Mouse (Mus musculus): ENCODE measurements around the gene Tas2r137. TPM values are rescaled to one million over a fixed set of nuclear protein-coding genes. Genes with fewer than 3 reads are reported as not detected.
A peak's percentile ranks its signal among the peaks of the same experiment; 100 is the strongest.

Gene Tas2r137
- polyA plus RNA-seq (2015; fragmentation: Nextera tagmentation; extraction: Ambion mirVana) = not detected in 2 replicates

- Histone ChIP-seq H3K4me3 (replicated peaks) (no peak within 1 kb of the TSS), H3K9me3 (replicated peaks) (no peaks in the 10 kb centered on the region), H3K4me2 (no peak within 1 kb of the TSS), H3K9ac (no peak within 1 kb of the TSS), H3K27ac (replicated peaks) (no peak within 1 kb of the TSS), H3K4me1 (replicated peaks) (no peaks in the 10 kb centered on the region), H3K36me3 (replicated peaks) (no peaks in the 10 kb centered on the region), H3K27me3 (no peaks in the 10 kb centered on the region)
- ATAC-seq (ENCODE audit: insufficient read depth) = no peak
These were observed at the start of gene Tas2r137 for GRCm38 (mm10) chr6:40490933-40491332. Gene Tas2r137, plus strand, starts transcription at chr6:40491233.

DNA sequence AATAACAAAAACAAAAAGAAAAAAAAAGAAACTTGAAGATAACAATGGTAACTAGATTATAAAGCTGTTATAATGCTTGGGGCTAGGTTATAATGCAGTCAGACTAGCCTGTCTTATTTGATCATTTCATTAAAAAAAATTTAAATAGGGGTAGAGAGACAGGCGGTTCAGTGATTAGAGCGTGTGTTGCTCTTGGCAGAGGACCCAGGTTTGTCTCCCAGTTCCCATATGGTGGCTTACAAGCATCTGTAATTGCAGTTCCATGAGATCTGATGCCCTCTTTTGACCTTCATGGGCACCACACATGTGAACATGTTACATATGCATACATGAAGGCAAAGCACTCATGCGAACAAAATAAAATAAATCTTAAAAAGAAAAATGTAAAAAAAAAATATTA lies 49.8 kb upstream of the Tas2r137 start:
- H3K4me3 ChIP-seq (replicated peaks) = no peak overlapping the region
- H3K27me3 ChIP-seq = peaks cover 51% of the 10 kb centered on the region
- WGBS (ENCODE audit: insufficient replicate concordance) = 61% methylated on average over 3 of the region's 3 CpGs
- no peaks in the 10 kb centered on the region for H3K9me3 ChIP-seq (replicated peaks)
- H3K4me1 ChIP-seq (replicated peaks) = peaks cover 1% of the 10 kb centered on the region; the same call in 1 of the 2 replicates
- H3K4me2 ChIP-seq = no peak overlapping the region
- no peak overlapping the region for H3K27ac ChIP-seq (replicated peaks)
- no peak for ATAC-seq (ENCODE audit: insufficient read depth)
- no peaks in the 10 kb centered on the region for H3K36me3 ChIP-seq (replicated peaks)
- H3K9ac ChIP-seq = no peak overlapping the region

DNA sequence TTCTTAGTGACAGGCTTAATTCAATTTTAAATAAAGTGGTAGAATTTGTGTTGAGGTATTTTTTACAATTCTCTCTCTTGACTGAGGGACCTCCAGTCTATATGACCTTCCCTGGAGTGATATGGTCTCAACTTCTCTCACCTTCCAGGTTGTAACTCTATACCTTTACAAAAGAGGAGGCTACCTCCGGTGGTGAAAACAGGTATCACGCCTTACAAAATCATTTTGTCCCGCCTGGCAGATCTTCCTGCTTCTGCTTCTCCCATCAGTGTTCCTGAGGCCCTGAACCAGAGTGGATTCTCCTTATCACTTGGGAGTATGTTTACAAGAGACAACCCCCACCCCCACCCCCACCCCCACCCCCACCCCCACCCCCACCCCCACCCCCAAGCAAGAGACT lies 49.3 kb upstream of the Tas2r137 start:
- Histone ChIP-seq H3K9me3 (replicated peaks) (no peaks in the 10 kb centered on the region), H3K9ac (no peak overlapping the region), H3K4me2 (no peak overlapping the region), H3K27me3 (peaks cover 46% of the 10 kb centered on the region), H3K4me1 (replicated peaks) (no peaks in the 10 kb centered on the region), H3K4me3 (replicated peaks) (no peak overlapping the region), H3K36me3 (replicated peaks) (no peaks in the 10 kb centered on the region), H3K27ac (replicated peaks) (no peak overlapping the region)
- WGBS (ENCODE audit: insufficient replicate concordance) = 35% methylated on average over 3 of the region's 3 CpGs
- ATAC-seq (ENCODE audit: insufficient read depth) = no peak

DNA sequence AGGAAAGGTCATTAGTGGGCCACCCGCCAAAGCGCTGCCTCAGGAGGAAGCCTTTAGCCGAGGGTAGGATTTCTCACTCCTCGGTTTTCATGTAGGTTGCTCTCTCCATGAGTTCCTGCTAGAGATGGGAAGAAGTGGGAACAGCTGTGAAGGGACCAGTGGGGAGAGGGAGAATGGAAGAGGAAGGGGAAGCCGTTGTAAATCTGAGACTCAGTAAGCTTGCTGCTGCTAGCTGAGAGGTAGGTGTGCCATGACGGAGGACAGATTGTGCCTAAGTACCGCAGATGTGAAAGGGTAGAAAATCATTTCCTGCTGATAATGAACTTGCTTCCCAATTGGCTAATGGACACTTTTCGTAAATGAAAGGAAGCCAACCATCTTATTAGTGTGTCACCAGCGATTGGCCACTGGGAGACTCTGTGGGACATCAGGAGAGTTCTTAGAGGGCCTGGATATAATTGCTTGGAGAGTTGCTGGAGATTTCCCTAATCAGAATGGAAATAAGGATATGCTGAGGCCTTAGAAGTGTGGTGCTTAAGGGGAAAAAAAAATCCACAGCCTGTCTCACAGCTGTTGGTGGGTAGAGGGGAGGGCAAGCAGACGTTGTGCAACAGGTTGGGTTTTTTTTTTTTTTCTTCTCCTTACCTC lies 47.6 kb upstream of the Tas2r137 start:
- Histone ChIP-seq H3K9me3 (replicated peaks) (no peaks in the 10 kb centered on the region), H3K4me1 (replicated peaks) (no peaks in the 10 kb centered on the region), H3K27me3 (peaks cover 34% of the 10 kb centered on the region), H3K36me3 (replicated peaks) (no peaks in the 10 kb centered on the region), H3K27ac (replicated peaks) (no peak overlapping the region), H3K9ac (no peak overlapping the region), H3K4me2 (no peak overlapping the region), H3K4me3 (replicated peaks) (no peak overlapping the region)
- ATAC-seq (ENCODE audit: insufficient read depth) = no peak
- 33% methylated on average over 10 of the region's 10 CpGs for WGBS (ENCODE audit: insufficient replicate concordance)

- Histone ChIP-seq H3K4me2 (no peak overlapping the region), H3K9ac (no peak overlapping the region), H3K27me3 (peaks cover 9% of the 10 kb centered on the region; the same call in 1 of the 2 replicates), H3K36me3 (replicated peaks) (no peaks in the 10 kb centered on the region), H3K4me3 (replicated peaks) (no peak overlapping the region), H3K9me3 (replicated peaks) (no peaks in the 10 kb centered on the region), H3K27ac (replicated peaks) (no peak overlapping the region), H3K4me1 (replicated peaks) (no peaks in the 10 kb centered on the region)
- ATAC-seq (ENCODE audit: insufficient read depth) = no peak
These were observed 42.4 kb upstream of the Tas2r137 start for GRCm38 (mm10) chr6:40448626-40449025.

- H3K27ac ChIP-seq (replicated peaks) = no peak overlapping the region
- H3K4me2 ChIP-seq = no peak overlapping the region
- ATAC-seq (ENCODE audit: insufficient read depth) = no peak
- no peaks in the 10 kb centered on the region for H3K36me3 ChIP-seq (replicated peaks)
- no peak overlapping the region for H3K9ac ChIP-seq
- 19% methylated on average over 7 of the region's 7 CpGs for WGBS (ENCODE audit: insufficient replicate concordance)
- H3K4me1 ChIP-seq (replicated peaks) = no peaks in the 10 kb centered on the region
- no peaks in the 10 kb centered on the region for H3K27me3 ChIP-seq
- no peak overlapping the region for H3K4me3 ChIP-seq (replicated peaks)
- no peaks in the 10 kb centered on the region for H3K9me3 ChIP-seq (replicated peaks)
These were observed 36.5 kb upstream of the Tas2r137 start for GRCm38 (mm10) chr6:40454436-40455041.

DNA sequence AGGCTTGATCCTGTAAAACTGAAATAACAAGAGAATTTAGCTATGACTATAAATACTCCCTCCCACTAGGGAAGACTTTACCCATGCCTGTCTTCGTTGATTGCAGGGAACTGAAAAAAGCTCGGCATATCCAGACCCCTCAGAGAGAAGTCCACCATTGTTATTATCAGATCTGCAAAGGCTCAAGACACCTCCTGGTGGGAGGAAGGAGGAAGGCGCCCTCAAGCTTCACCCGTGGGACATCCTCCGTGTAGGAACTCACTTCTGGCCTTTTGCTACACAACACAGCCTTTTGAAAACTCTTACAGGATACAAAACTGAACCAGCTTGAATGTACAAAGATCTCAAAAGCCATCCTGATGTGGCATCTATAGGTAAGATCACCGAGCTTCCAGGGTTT lies 25.3 kb upstream of the Tas2r137 start:
- H3K4me3 ChIP-seq (replicated peaks) = no peak overlapping the region
- ATAC-seq (ENCODE audit: insufficient read depth) = no peak
- H3K27me3 ChIP-seq = no peaks in the 10 kb centered on the region
- 39% methylated on average over 6 of the region's 6 CpGs for WGBS (ENCODE audit: insufficient replicate concordance)
- H3K4me2 ChIP-seq = no peak overlapping the region
- no peaks in the 10 kb centered on the region for H3K4me1 ChIP-seq (replicated peaks)
- H3K9ac ChIP-seq = no peak overlapping the region
- H3K9me3 ChIP-seq (replicated peaks) = no peaks in the 10 kb centered on the region
- H3K27ac ChIP-seq (replicated peaks) = no peak overlapping the region
- H3K36me3 ChIP-seq (replicated peaks) = no peaks in the 10 kb centered on the region

DNA sequence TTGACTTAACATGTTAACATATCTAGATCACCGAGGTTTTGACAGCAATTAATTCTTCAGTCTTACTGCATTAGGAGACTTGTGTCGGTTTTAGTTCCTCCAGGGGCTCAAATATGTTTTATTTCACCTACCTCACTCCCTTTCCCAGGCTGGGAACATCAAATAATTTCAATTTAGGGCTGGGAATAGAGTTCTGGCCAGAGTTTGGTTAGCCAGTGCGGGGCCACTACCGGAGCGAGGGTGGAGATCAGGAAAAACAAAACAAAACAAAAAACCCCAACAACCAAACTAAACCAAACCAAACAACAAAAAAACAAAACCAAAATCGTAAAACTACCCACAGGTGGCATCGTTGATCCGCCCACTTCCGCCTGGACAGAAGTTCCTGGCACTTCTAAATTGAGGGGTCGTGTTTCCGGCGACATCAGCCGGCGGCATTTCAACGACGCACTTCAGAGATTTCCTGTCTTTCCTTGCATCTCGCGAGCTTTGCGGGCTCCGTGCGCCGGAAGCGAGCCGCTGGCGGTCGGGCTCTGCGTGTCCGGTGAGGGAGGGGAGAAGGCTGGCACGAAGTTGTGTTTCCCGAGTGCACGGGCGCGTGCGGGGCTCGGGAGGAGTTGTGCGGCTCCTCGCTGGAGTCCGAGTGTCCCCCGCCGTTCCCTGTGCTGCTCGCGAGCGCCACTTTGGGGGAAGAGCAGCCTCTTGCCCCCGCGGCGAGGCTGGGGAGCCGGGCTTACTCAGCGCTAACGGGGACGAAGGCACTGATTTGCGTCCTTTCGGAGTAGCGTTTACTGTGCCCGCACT lies 19.9 kb upstream of the Tas2r137 start, which contains the start of gene Ssbp1:
Gene Ssbp1, plus strand, starts transcription at position 437 of the 804 bp plus-strand sequence.
- peak within 1 kb of the TSS; percentile 80 for H3K4me3 ChIP-seq (replicated peaks)
- H3K9ac ChIP-seq = peak within 1 kb of the TSS; percentile 78
- H3K27ac ChIP-seq (replicated peaks) = peak within 1 kb of the TSS; percentile 85
- H3K9me3 ChIP-seq (replicated peaks) = no peaks in the 10 kb centered on the region
- WGBS (ENCODE audit: insufficient replicate concordance) = under 1% methylated on average over 54 of the region's 54 CpGs
- no peaks in the 10 kb centered on the region for H3K27me3 ChIP-seq
- peaks cover 21% of the 10 kb centered on the region for H3K36me3 ChIP-seq (replicated peaks)
- H3K4me1 ChIP-seq (replicated peaks) = peaks cover 15% of the 10 kb centered on the region
- peak within 1 kb of the TSS; percentile 78 for H3K4me2 ChIP-seq
- ATAC-seq (ENCODE audit: insufficient read depth) = peak; percentile 93

DNA sequence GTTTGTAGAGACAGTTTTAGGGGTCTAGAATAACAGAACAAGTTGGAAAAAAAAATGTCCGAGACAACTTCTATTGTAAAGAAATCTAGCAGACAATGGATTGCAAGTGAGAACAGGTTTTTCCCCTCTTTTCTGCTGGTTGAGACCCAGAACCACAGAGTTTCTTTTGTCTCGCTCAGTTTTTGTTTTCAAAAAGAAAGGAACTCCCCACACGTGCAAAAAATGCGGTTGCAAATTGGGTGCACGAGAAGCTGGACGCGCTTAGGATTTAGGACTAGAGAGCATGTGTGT lies 19.4 kb upstream of the Tas2r137 start:
- Histone ChIP-seq H3K9ac (peak overlapping the region; percentile 78), H3K9me3 (replicated peaks) (no peaks in the 10 kb centered on the region), H3K36me3 (replicated peaks) (peaks cover 25% of the 10 kb centered on the region), H3K4me3 (replicated peaks) (peak overlapping the region; percentile 80), H3K27me3 (no peaks in the 10 kb centered on the region), H3K27ac (replicated peaks) (peak overlapping the region; percentile 85), H3K4me1 (replicated peaks) (peaks cover 15% of the 10 kb centered on the region), H3K4me2 (peak overlapping the region; percentile 78)
- no peak for ATAC-seq (ENCODE audit: insufficient read depth)
- WGBS (ENCODE audit: insufficient replicate concordance) = 1% methylated on average over 7 of the region's 7 CpGs

GRCm38 (mm10) chr6:40476132-40476531 lies 14.9 kb upstream of the Tas2r137 start:
- H3K27me3 ChIP-seq = no peaks in the 10 kb centered on the region
- H3K9ac ChIP-seq = no peak overlapping the region
- no peak overlapping the region for H3K4me2 ChIP-seq
- H3K4me3 ChIP-seq (replicated peaks) = no peak overlapping the region
- 67% methylated on average over 4 of the region's 4 CpGs for WGBS (ENCODE audit: insufficient replicate concordance)
- H3K36me3 ChIP-seq (replicated peaks) = peaks cover 46% of the 10 kb centered on the region
- H3K4me1 ChIP-seq (replicated peaks) = peaks cover 15% of the 10 kb centered on the region
- ATAC-seq (ENCODE audit: insufficient read depth) = no peak
- no peak overlapping the region for H3K27ac ChIP-seq (replicated peaks)
- no peaks in the 10 kb centered on the region for H3K9me3 ChIP-seq (replicated peaks)

- no peak for ATAC-seq (ENCODE audit: insufficient read depth)
- Histone ChIP-seq H3K4me1 (replicated peaks) (no peaks in the 10 kb centered on the region), H3K4me2 (no peak overlapping the region), H3K36me3 (replicated peaks) (peaks cover 65% of the 10 kb centered on the region), H3K9me3 (replicated peaks) (no peaks in the 10 kb centered on the region), H3K4me3 (replicated peaks) (no peak overlapping the region), H3K27me3 (no peaks in the 10 kb centered on the region), H3K27ac (replicated peaks) (no peak overlapping the region), H3K9ac (no peak overlapping the region)
- 75% methylated on average over 1 of the region's 1 CpGs for WGBS (ENCODE audit: insufficient replicate concordance)
These were observed 11.3 kb upstream of the Tas2r137 start for GRCm38 (mm10) chr6:40479705-40480104.
